Mouse (Mus musculus) cerebellum, adult 9-11 months (tissue): Measurements from ENCODE around the gene Tmem91.

Experiments used
- DNase-seq: peaks from one replicate; pipeline ENCODE4 v3.0.0; 2022

Gene Tmem91

DNA sequence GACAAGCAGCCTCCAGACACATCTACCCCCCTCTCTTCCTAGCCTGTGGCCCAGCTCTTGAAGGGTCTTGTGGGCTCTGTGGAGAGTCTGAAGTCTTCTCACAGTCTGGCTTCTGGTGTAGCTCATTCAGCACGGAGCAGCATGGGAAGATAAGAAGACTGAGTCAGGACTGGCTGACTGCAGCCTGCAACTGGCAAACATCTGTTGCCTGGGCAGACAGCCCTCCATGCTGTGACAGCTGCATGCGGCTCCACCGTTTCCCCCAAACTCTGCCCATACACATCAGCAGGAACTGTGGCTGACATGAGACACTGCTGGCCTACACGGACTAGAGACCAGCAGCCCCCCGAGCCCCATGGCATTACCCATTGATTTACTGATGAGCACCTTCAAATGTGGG lies 50.1 kb downstream of the Tmem91 start:
- DNase-seq: peak; percentile 12

- peak; percentile 65 for DNase-seq
These were observed 51.1 kb downstream of the Tmem91 start for GRCm38 (mm10) chr7:25623857-25624370.

DNA sequence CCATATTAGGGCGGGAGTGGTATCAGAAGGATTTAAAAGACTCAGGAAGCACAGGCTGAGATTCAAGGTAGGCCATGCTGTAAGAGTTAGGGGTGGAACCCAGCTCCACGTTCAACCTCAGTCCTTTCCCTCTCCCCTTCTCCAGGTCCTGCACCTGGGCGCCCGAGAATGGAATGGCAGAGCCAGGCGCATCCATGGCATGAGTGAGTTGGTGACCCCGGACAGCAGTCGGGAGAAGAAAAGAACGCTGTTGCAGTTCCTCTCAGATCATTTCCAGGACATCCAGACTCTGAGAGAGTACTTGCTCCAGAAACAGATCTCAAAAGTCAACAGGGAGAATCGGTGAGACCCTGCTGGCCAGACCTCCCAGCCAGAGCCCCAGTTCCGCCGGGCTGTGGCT lies 54.2 kb downstream of the Tmem91 start:
- peak; percentile 19 for DNase-seq

- DNase-seq: peak; percentile 32
These were observed 54.9 kb downstream of the Tmem91 start for GRCm38 (mm10) chr7:25620101-25620500.

GRCm38 (mm10) chr7:25619722-25619991 lies 55.3 kb downstream of the Tmem91 start:
- DNase-seq: no peak
